Mouse (Mus musculus): ENCODE results near the gene Gm11172.
"Not testable (repeated sequence)": the region's sequence is repeated elsewhere in the genome, so short reads cannot be mapped to it uniquely, and the experiment has no call there.

The Gm11172 gene

GRCm38 (mm10) chr16:10828461-10828805 is 15.7 kb downstream of the Gm11172 start:
- no peak for DNase-seq (ENCODE audit: inconsistent age in 2 of 2, low spot score in 1 of 2)

- no peak for DNase-seq (ENCODE audit: inconsistent age in 2 of 2, low spot score in 1 of 2)
These were observed 21.8 kb downstream of the Gm11172 start for GRCm38 (mm10) chr16:10834542-10834910.

GRCm38 (mm10) chr16:10834911-10835587 is 22.3 kb downstream of the Gm11172 start, which contains the start of gene Rmi2:
Rmi2 (plus strand) TSS chr16:10835059.
- DNase-seq (ENCODE audit: inconsistent age in 2 of 2, low spot score in 1 of 2) = peak; percentile 88 to 94

GRCm38 (mm10) chr16:10836388-10836787 is 23.7 kb downstream of the Gm11172 start:
- DNase-seq (ENCODE audit: inconsistent age in 2 of 2, low spot score in 1 of 2) = peak in 1 of 2 experiments; percentile 17

GRCm38 (mm10) chr16:10837250-10837649 is 24.5 kb downstream of the Gm11172 start:
- peak in 1 of 2 experiments; percentile 61 for DNase-seq (ENCODE audit: inconsistent age in 2 of 2, low spot score in 1 of 2)

- no peak for DNase-seq (ENCODE audit: inconsistent age in 2 of 2, low spot score in 1 of 2)
These were observed 25.2 kb downstream of the Gm11172 start for GRCm38 (mm10) chr16:10837903-10838302.

- no peak for DNase-seq (ENCODE audit: inconsistent age in 2 of 2, low spot score in 1 of 2)
These were observed 26.0 kb downstream of the Gm11172 start for GRCm38 (mm10) chr16:10838487-10839245.

GRCm38 (mm10) chr16:10840018-10840417 is 27.3 kb downstream of the Gm11172 start:
- no peak for DNase-seq (ENCODE audit: inconsistent age in 2 of 2, low spot score in 1 of 2)

- DNase-seq (ENCODE audit: inconsistent age in 2 of 2, low spot score in 1 of 2) = peak; percentile 42 to 82
These were observed 29.7 kb downstream of the Gm11172 start for GRCm38 (mm10) chr16:10842282-10842855.

GRCm38 (mm10) chr16:10843486-10844318 is 31.0 kb downstream of the Gm11172 start:
- DNase-seq (ENCODE audit: inconsistent age in 2 of 2, low spot score in 1 of 2) = peak; percentile 60 to 83

GRCm38 (mm10) chr16:10844319-10844670 is 31.6 kb downstream of the Gm11172 start:
- DNase-seq (ENCODE audit: inconsistent age in 2 of 2, low spot score in 1 of 2) = peak in 1 of 2 experiments; percentile 68

- DNase-seq (ENCODE audit: inconsistent age in 2 of 2, low spot score in 1 of 2) = peak; percentile 69 to 78
These were observed 33.2 kb downstream of the Gm11172 start for GRCm38 (mm10) chr16:10845952-10846351.

- DNase-seq (ENCODE audit: inconsistent age in 2 of 2, low spot score in 1 of 2) = peak; percentile 80 to 92
These were observed 33.8 kb downstream of the Gm11172 start for GRCm38 (mm10) chr16:10846503-10846902.

GRCm38 (mm10) chr16:10849965-10850861 is 37.5 kb downstream of the Gm11172 start:
- DNase-seq (ENCODE audit: inconsistent age in 2 of 2, low spot score in 1 of 2) = peak; percentile 81 to 92

- DNase-seq (ENCODE audit: inconsistent age in 2 of 2, low spot score in 1 of 2) = no peak
These were observed 38.2 kb downstream of the Gm11172 start for GRCm38 (mm10) chr16:10850905-10851304.

GRCm38 (mm10) chr16:10852216-10852615 is 39.5 kb downstream of the Gm11172 start:
- DNase-seq (ENCODE audit: inconsistent age in 2 of 2, low spot score in 1 of 2) = not testable (repeated sequence)

GRCm38 (mm10) chr16:10859726-10860245 is 47.1 kb downstream of the Gm11172 start:
- no peak for DNase-seq (ENCODE audit: inconsistent age in 2 of 2, low spot score in 1 of 2)

GRCm38 (mm10) chr16:10861408-10861807 is 48.7 kb downstream of the Gm11172 start:
- DNase-seq (ENCODE audit: inconsistent age in 2 of 2, low spot score in 1 of 2) = peak; percentile 68 to 90
